Mouse (Mus musculus) hindbrain, embryonic 10.5 days (tissue): Measurements from ENCODE around the gene Nt5c3b. TPM values are rescaled to one million over a fixed set of nuclear protein-coding genes. Genes with fewer than 3 reads are reported as not detected.
A peak's percentile ranks its signal among the peaks of the same experiment; 100 is the strongest.

Experiments used
- DNase-seq: peaks from one replicate; pipeline ENCODE4 v3.0.0-alpha.2; 2017; ENCODE audit warnings: low spot score
- H3K27ac ChIP-seq: fragments of 300-500 bp; sonication (generic); 2 replicates; pipeline ENCODE4 v1.5.1; 2016; ENCODE audit warnings: mild to moderate bottlenecking, moderate library complexity
- H3K27me3 ChIP-seq: fragments of 300-500 bp; sonication (generic); 2 replicates; pipeline ENCODE4 v1.6.1; 2016; ENCODE audit warnings: mild to moderate bottlenecking; ENCODE audit not compliant: poor library complexity, insufficient read depth, severe bottlenecking
- H3K36me3 ChIP-seq: fragments of 300-500 bp; sonication (generic); 2 replicates; pipeline ENCODE4 v1.6.1; 2016; ENCODE audit warnings: mild to moderate bottlenecking, moderate library complexity
- H3K4me1 ChIP-seq: fragments of 300-500 bp; sonication (generic); replicated peaks from 2 replicates; pipeline ENCODE4 v1.6.1; 2016; ENCODE audit warnings: mild to moderate bottlenecking
- H3K4me3 ChIP-seq: fragments of 300-500 bp; sonication (generic); 2 replicates; pipeline ENCODE4 v1.5.1; 2016; ENCODE audit warnings: mild to moderate bottlenecking, moderate library complexity
- H3K9me3 ChIP-seq: fragments of 300-500 bp; sonication (generic); 2 replicates; pipeline ENCODE4 v1.6.1; 2016; ENCODE audit warnings: mild to moderate bottlenecking, moderate library complexity
- WGBS: fragments of 180-500 bp; shearing (Covaris S2); methylation state at CpG from one replicate; pipeline ENCODE4 v1.1.7; 2016; 5-methylcytosine and 5-hydroxymethylcytosine counted together
- polyA plus RNA-seq: library from polyadenylated mRNA; unstranded; fragments of >200 nt; fragmentation: Nextera tagmentation; extraction: Ambion mirVana; gene quantifications from 2 replicates; pipeline ENCODE4 v1.2.1, GENCODE M21; 2016

Nt5c3b gene
- polyA plus RNA-seq, 1 experiment from 2014 or later, result 115 TPM

GRCm38 (mm10) chr11:100394353-100395074 lies 47.1 kb downstream of the Nt5c3b start:
- 78% methylated on average over 5 of the region's 5 CpGs for WGBS

GRCm38 (mm10) chr11:100393733-100394132 lies 47.9 kb downstream of the Nt5c3b start:
- Histone ChIP-seq H3K36me3 (no peaks in the 10 kb centered on the region), H3K27ac (no peak overlapping the region), H3K9me3 (no peaks in the 10 kb centered on the region), H3K4me3 (no peak overlapping the region), H3K4me1 (peaks cover 76% of the 10 kb centered on the region), H3K27me3 (peaks cover 42% of the 10 kb centered on the region)
- no peak for DNase-seq
- WGBS, result 82% methylated on average over 7 of the region's 7 CpGs

More at GRCm38 (mm10) chr11:100394353-100395074, 47.1 kb downstream of the Nt5c3b start:
- Histone ChIP-seq H3K4me3 (no peak overlapping the region), H3K27ac (no peak overlapping the region), H3K36me3 (no peaks in the 10 kb centered on the region), H3K27me3 (peaks cover 43% of the 10 kb centered on the region), H3K4me1 (peaks cover 74% of the 10 kb centered on the region), H3K9me3 (no peaks in the 10 kb centered on the region)
- DNase-seq, result no peak

- Histone ChIP-seq H3K9me3 (no peaks in the 10 kb centered on the region), H3K27ac (no peak overlapping the region), H3K4me1 (peaks cover 79% of the 10 kb centered on the region), H3K4me3 (no peak overlapping the region), H3K27me3 (peaks cover 42% of the 10 kb centered on the region), H3K36me3 (no peaks in the 10 kb centered on the region)
- DNase-seq, result no peak
- 78% methylated on average over 5 of the region's 5 CpGs for WGBS
These were observed 48.6 kb downstream of the Nt5c3b start for GRCm38 (mm10) chr11:100392958-100393357.

DNA sequence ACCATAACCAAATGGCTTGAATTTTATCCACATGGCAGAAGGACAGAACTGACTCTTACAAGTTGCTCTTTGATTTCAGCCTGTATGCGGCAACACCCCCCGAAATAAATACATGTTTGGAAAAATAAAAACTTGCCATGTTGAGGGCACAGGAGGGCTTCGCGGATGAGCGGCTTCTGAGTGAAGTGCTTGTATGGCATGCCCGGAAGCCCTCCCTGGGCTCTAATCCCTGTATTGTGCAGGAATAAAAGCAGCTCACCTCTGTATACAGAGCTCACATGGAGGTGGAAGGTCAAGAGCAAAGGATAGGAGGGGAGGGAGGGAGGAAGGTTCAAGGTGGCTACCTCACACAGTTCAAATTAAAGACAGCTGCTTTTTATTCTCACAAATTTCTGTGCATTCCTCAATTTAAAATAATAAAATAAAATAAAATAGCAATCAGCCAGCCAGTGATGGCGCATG lies 49.7 kb downstream of the Nt5c3b start:
- WGBS, result 88% methylated on average over 7 of the region's 7 CpGs
- H3K4me1 ChIP-seq, result peaks cover 76% of the 10 kb centered on the region
- no peak for DNase-seq

GRCm38 (mm10) chr11:100391081-100391883 lies 50.3 kb downstream of the Nt5c3b start:
- peak overlapping the region; percentile 74 for H3K27ac ChIP-seq

More for the DNA sequence above, 49.7 kb downstream of the Nt5c3b start:
- no peaks in the 10 kb centered on the region for H3K36me3 ChIP-seq
- no peak overlapping the region for H3K4me3 ChIP-seq
- H3K27me3 ChIP-seq, result peaks cover 37% of the 10 kb centered on the region
- H3K9me3 ChIP-seq, result no peaks in the 10 kb centered on the region
- H3K27ac ChIP-seq, result no peak overlapping the region

DNA sequence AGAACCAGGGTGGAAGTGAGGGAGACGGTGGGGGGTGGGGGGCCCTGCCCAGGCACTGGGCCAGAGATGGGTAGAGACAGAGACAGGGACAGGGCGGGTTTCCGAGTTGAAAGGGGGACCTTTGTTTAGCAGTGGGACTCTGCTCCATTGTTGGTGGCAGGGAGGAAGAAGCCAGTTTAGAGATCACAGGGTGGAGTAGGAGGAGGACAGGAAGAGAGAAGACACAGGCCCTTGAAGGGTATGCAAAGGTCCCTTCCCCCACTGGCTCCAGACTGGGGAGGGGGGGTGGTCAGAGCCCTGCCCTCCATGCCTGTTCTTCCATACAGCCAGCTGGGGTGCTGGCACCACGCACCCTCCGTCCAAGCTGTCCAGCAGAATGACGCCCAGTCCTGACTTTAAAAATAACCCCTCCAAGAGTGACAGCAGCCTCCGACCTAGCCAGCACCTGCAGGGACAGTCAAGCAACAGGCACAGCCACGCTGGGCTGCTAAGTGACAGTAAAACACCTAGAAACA lies 51.6 kb downstream of the Nt5c3b start:
- Histone ChIP-seq H3K27me3 (peaks cover 18% of the 10 kb centered on the region), H3K4me3 (no peak overlapping the region), H3K36me3 (peaks cover 11% of the 10 kb centered on the region), H3K4me1 (peaks cover 65% of the 10 kb centered on the region), H3K27ac (peak overlapping the region; percentile 74), H3K9me3 (no peaks in the 10 kb centered on the region)
- 46% methylated on average over 8 of the region's 8 CpGs for WGBS
- DNase-seq, result no peak

More at GRCm38 (mm10) chr11:100391081-100391883, 50.3 kb downstream of the Nt5c3b start:
- Histone ChIP-seq H3K4me1 (peaks cover 76% of the 10 kb centered on the region), H3K36me3 (no peaks in the 10 kb centered on the region), H3K27me3 (peaks cover 31% of the 10 kb centered on the region), H3K4me3 (0 out of 2 replicates have a peak overlapping the region, but pooled peaks have one; percentile 12), H3K9me3 (no peaks in the 10 kb centered on the region)
- DNase-seq, result peak; percentile 33
- 69% methylated on average over 9 of the region's 9 CpGs for WGBS

DNA sequence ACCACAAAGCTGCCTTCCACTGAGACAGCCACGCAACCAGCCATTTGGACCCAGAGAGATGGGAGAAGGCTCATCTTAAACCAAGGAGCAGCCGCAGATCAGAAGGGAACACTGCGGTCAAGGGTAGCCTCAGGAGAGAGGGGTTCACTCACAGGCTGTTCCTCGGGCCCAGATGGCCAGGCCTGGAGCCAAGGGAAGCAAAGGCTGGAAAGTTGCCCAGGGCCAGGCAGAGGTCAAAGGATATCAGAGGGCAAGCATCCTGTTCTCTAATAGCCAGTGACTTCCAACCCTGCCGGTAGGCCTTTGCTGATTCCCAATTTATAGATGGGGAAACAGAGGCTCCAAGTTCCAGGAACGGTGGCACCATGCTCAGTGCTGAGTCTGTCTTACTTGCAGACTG lies 53.0 kb downstream of the Nt5c3b start:
- no peak for DNase-seq
- Histone ChIP-seq H3K4me1 (peaks cover 57% of the 10 kb centered on the region), H3K9me3 (no peaks in the 10 kb centered on the region), H3K27ac (no peak overlapping the region), H3K27me3 (peaks cover 5% of the 10 kb centered on the region), H3K36me3 (peaks cover 20% of the 10 kb centered on the region), H3K4me3 (no peak overlapping the region)
- WGBS, result 83% methylated on average over 6 of the region's 6 CpGs

DNA sequence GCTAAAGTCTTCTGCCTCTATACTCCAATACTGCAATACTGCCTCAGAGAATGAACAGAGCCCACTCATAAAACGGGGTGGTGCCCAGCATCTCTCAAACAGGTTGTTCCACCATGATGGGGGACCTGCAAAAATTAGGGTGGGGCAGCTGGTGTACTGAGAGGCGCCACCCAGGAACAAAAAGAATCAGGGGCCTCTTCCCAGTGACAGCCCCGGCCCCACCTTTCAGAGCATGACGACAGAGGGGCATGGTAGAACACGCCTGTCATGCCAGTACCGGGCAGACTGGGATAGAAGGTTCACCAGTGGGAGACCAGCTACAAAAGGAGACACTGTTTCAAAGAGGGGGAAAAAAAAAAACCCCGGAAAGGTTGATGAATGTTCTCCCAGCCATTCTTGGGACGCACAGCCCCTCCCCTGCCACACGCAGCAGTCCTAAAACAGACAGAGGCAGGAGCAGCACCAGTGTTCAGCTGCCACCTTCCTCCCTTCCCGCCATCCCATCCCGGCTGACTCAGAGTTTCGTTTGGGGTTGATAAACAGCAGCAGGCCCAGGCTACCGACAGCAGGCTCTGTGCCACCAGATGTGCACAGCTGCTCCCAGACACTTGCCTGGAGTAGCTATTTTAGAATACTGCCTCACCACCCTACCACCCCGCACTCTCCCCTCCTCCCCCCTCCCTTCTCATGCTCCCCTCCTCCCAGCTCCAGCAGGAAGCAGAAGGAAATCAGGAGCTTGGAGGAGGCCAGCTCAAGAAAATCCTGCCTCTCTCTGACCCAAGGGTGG lies 53.8 kb downstream of the Nt5c3b start:
- no peak overlapping the region for H3K4me3 ChIP-seq
- no peaks in the 10 kb centered on the region for H3K27me3 ChIP-seq
- no peak for DNase-seq
- WGBS, result 63% methylated on average over 14 of the region's 14 CpGs
- peaks cover 28% of the 10 kb centered on the region for H3K36me3 ChIP-seq
- H3K4me1 ChIP-seq, result peaks cover 54% of the 10 kb centered on the region
- H3K27ac ChIP-seq, result peak overlapping the region; percentile 36; the same call in 1 of the 2 replicates
- H3K9me3 ChIP-seq, result no peaks in the 10 kb centered on the region

DNA sequence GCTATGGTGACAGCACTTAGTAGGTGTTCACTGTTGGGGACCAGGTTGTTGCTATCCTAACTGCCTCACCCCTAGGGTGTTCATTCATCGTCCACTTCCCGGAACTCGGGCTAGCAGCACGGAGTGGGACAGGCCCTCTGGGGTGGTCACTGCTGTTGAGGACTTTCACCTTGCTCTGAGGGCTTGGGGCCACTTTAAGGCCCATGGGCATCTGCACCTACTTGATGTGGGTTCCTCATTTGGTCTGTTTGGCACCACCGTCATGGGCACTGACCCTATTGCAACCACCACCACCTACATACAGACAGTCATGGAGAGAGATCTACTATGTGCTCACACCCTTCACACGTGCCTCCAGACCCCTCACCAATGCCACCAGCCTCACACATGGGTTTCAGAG lies 54.5 kb downstream of the Nt5c3b start:
- H3K27ac ChIP-seq, result no peak overlapping the region
- DNase-seq, result no peak
- no peak overlapping the region for H3K4me3 ChIP-seq
- peaks cover 50% of the 10 kb centered on the region for H3K4me1 ChIP-seq
- WGBS, result 85% methylated on average over 6 of the region's 6 CpGs
- H3K36me3 ChIP-seq, result peaks cover 35% of the 10 kb centered on the region
- no peaks in the 10 kb centered on the region for H3K9me3 ChIP-seq
- H3K27me3 ChIP-seq, result no peaks in the 10 kb centered on the region

DNA sequence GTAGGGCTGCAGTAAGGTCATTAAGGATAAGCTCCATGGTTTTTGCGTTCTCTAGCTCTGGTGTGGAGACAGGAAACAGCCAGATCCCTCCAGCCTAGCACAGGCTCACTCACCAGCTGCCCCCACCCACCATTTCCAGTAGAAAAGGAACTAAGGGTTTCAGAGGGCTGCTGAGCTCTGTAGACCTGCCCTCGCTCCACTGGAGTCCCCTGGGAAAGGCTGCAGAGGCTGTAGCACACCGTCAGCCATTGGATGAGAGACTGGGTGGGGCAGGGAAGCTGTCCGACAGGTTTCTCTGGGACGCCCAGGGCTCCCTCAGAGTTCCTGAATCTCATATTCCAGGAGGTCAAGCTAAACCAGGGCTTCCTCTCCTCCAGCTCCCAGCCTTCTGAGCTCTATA lies 55.0 kb downstream of the Nt5c3b start:
- WGBS, result 51% methylated on average over 5 of the region's 5 CpGs
- no peak overlapping the region for H3K4me3 ChIP-seq
- H3K27me3 ChIP-seq, result no peaks in the 10 kb centered on the region
- no peaks in the 10 kb centered on the region for H3K9me3 ChIP-seq
- peaks cover 40% of the 10 kb centered on the region for H3K36me3 ChIP-seq
- peaks cover 50% of the 10 kb centered on the region for H3K4me1 ChIP-seq
- H3K27ac ChIP-seq, result peak overlapping the region; percentile 19; the same call in 1 of the 2 replicates
- no peak for DNase-seq

GRCm38 (mm10) chr11:100385016-100385415 lies 56.6 kb downstream of the Nt5c3b start:
- Histone ChIP-seq H3K36me3 (peaks cover 53% of the 10 kb centered on the region), H3K4me3 (no peak overlapping the region)
- DNase-seq, result no peak

DNA sequence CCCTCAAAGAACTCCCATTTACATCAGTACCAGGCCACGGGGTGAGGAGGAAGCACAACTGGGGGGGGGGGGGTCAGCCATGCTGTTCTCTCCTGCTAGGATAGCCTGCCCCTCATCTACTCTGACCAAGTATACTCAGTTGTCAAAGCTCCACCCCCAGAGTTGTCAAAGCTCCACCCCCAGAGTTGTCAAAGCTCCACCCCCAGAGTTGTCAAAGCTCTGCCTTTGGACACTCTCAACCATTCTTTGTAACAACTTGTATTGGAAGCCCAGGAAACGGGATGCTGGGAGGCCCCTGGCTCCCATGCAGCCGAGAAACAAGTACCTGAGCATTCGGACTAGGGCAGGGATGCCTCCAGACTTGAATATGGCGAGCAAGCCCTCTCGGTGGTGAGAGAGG lies 58.9 kb downstream of the Nt5c3b start:
- DNase-seq, result no peak
- Histone ChIP-seq H3K27me3 (no peaks in the 10 kb centered on the region), H3K4me3 (no peak overlapping the region), H3K27ac (no peak overlapping the region), H3K36me3 (peaks cover 72% of the 10 kb centered on the region), H3K4me1 (peaks cover 18% of the 10 kb centered on the region), H3K9me3 (no peaks in the 10 kb centered on the region)
- 81% methylated on average over 6 of the region's 6 CpGs for WGBS

More at GRCm38 (mm10) chr11:100385016-100385415, 56.6 kb downstream of the Nt5c3b start:
- Histone ChIP-seq H3K27me3 (no peaks in the 10 kb centered on the region), H3K4me1 (peaks cover 35% of the 10 kb centered on the region), H3K27ac (no peak overlapping the region), H3K9me3 (no peaks in the 10 kb centered on the region)
- 80% methylated on average over 3 of the region's 3 CpGs for WGBS
